Mouse (Mus musculus): ENCODE measurements around the gene Tcp10a.
"Not testable (repeated sequence)": the region's sequence is repeated elsewhere in the genome, so short reads cannot be mapped to it uniquely, and the experiment has no call there.

The Tcp10a gene

GRCm38 (mm10) chr17:7366676-7367374, 42.4 kb downstream of the Tcp10a start:
- not testable (repeated sequence) for DNase-seq (ENCODE audit: low spot score in 2 of 2)

GRCm38 (mm10) chr17:7369401-7369800, 45.0 kb downstream of the Tcp10a start:
- not testable (repeated sequence) for DNase-seq (ENCODE audit: low spot score in 2 of 2)

DNA sequence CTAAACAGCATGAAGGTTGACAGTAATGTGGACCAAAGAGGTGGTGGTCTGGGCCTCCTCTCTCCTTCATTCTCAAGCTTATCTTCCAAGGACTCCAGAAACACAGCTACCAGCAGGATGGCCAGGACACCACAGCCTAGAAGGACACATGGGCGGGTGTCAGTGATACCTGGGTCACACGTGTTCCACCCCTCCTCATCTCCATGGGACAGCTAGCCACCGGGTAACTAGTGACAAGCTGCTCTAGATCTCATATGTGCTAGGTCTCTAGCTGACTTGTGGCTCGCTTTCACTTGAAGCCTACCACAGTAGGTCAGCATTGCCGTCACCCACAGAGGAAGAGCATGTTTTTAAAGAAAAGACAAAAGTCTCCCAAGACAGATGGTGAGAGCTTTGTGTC, 47.4 kb downstream of the Tcp10a start, which contains the start of gene Gm49630:
Gm49630 (minus strand) TSS at position 101 of the 400 bp plus-strand sequence.
- DNase-seq (ENCODE audit: low spot score in 2 of 2) = not testable (repeated sequence)

- DNase-seq (ENCODE audit: low spot score in 2 of 2) = not testable (repeated sequence)
Observed at GRCm38 (mm10) chr17:7376951-7377700, 52.7 kb downstream of the Tcp10a start.

GRCm38 (mm10) chr17:7377907-7378306, 53.5 kb downstream of the Tcp10a start:
- DNase-seq (ENCODE audit: low spot score in 2 of 2) = not testable (repeated sequence)

- DNase-seq (ENCODE audit: low spot score in 2 of 2) = not testable (repeated sequence)
Observed at GRCm38 (mm10) chr17:7382711-7383110, 58.3 kb downstream of the Tcp10a start.

DNA sequence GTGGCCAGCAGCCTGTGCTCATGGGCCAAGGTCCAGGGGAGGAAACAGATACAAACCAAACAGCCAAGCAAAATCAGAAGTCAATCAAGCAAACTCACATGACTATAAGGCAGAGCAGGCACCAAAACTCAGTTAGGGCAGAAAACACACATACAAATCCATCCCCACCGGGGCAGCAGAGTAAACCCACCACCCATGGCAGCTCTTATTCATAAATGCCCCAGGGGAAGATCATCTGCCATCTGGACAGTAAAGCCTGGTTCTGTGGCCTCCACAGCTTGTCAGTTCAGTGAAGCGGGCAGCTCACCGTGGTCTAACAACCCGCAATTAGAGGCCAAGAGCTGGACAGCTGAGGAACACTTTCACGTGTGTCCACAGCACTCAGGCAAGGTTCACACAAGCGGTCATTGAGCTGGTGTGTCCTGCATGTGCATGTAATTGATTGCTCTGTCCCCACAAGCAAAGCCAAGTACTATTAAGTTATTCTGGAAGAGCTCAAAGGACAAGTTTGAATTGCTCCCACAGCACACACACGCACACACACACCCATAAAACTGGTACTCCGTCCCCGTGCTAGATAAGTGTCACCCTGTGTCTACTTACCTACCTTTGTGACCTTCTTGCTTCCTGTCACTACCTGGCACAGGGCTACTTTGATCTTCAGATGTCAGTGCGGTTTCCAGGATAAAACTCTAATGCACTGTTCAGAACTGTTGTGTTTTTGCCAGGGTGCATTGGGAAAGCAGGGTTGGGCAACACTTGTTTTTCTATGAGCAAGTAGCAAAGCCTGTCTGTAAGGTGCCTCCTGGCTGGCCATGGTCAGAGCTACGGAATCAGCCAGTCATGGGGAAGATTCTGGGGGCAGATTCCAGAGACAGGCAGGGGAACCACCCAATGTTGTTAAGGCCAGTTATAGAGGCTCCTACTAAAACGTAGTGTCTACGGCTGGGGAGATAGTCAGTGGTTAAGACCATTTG, 59.0 kb downstream of the Tcp10a start:
- not testable (repeated sequence) for DNase-seq (ENCODE audit: low spot score in 2 of 2)

DNA sequence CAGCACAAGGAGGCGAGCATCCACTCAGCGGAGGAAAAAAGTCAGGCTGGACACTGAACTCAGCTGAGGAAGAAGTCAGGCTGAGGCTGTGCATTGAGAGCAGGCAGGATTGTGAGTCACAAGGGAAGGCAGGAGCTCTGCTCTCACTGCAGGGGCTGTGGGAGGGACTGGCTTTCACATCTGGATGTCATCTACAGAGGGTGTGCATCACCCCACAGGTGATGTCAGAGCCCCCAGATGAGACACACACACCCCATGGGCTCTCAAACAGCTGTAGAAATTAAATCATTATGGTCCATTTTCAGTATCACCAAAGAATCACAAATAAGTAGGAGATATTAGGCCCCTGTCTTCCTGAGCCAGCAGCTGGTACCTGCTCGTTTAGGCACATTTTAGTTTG, 60.9 kb downstream of the Tcp10a start, which contains the start of gene Unc93a2:
Unc93a2 (minus strand) TSS at position 101 of the 400 bp plus-strand sequence.
- DNase-seq (ENCODE audit: low spot score in 2 of 2) = not testable (repeated sequence)

DNA sequence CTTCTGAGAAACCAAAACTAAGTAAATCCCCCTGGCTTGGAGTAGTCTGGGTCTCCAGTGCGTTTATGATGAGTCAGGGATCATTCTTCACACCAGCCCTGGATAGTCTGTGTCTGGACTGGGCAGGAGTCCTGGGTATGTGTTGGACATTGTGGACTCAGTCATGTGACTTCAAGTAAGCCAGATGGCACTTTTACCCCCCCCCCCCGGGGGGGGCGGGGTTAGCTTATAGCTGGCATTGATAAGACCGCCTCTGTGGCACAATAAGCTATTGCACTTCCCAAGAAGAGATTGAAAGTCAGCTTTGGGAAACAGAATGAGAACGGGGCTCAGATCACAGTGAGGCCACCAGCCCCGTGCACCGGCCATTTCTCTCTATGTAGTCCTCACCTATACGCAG, 61.6 kb downstream of the Tcp10a start:
- not testable (repeated sequence) for DNase-seq (ENCODE audit: low spot score in 2 of 2)

DNA sequence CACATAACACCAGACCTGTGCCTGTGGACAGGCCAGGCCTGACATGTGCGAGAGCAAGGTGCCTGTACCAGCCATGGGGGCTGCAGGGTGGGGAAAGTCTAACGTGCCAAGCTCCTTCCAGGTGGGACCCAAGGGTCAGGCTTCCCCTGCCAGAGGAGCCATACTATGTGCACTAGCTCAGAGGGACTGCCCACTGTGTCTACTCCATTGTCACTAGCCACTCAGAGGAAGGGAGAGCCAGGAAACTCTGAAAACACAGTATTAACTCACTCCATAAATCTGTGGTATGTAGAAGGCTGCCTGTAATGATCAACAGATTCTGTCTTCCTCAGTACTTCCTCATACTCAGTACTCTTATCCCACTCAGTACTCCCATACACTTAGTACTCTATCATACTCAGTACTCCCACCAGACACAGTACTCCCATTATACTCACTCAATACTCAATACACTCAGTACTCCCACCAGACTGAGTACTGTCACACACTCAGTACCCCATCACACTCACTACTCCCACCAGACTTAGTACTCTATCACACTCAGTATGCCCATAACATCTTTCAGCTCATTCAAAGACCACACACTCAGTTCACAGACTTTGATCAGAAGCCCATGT, 64.0 kb downstream of the Tcp10a start:
- not testable (repeated sequence) for DNase-seq (ENCODE audit: low spot score in 2 of 2)

GRCm38 (mm10) chr17:7388958-7389356, 64.5 kb downstream of the Tcp10a start:
- DNase-seq (ENCODE audit: low spot score in 2 of 2) = not testable (repeated sequence)

GRCm38 (mm10) chr17:7389898-7390297, 65.5 kb downstream of the Tcp10a start:
- not testable (repeated sequence) for DNase-seq (ENCODE audit: low spot score in 2 of 2)

DNA sequence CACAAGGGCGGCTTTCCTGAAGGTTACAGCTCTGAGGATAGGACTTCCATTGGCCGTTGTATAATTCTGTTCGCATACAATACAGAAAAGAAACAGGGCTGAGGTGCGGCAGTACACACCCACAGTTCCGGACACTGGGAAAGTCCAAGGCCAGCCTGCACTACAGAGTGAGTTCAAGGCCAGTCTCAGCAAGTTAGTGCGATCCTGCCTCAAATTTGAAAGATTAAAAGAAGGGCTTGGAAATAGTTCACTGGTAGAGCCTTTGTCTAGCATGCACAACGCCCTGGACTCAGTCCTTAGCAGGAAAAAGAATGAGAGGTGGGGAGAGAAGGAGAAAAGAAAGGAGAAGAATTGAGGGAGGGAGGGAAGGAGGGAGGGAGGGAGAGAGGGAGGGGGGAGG, 70.7 kb downstream of the Tcp10a start:
- DNase-seq (ENCODE audit: low spot score in 2 of 2) = not testable (repeated sequence)
